Mouse (Mus musculus): ENCODE measurements around the gene Rnf214. TPM values are rescaled to one million over a fixed set of nuclear protein-coding genes. Genes with fewer than 3 reads are reported as not detected.

Rnf214 gene
- polyA plus RNA-seq, 1 experiment from 2014 or later, result 37.3 TPM

- WGBS, result 90% methylated on average over 3 of the region's 3 CpGs
These were observed 36.4 kb downstream of the Rnf214 start for GRCm38 (mm10) chr9:45870265-45870664.

GRCm38 (mm10) chr9:45869181-45869580 lies 37.5 kb downstream of the Rnf214 start:
- H3K4me2 ChIP-seq, result no peak overlapping the region
- WGBS, result 92% methylated on average over 3 of the region's 3 CpGs
- H3K4me3 ChIP-seq (ENCODE audit: low read depth, low read length), result no peak overlapping the region
- H3K4me1 ChIP-seq (replicated peaks; ENCODE audit: control insufficient read depth, insufficient read depth, low read length), result no peaks in the 10 kb centered on the region
- no peak overlapping the region for H3K27ac ChIP-seq (ENCODE audit: low read depth, low read length)
- H3K9me3 ChIP-seq (ENCODE audit: control insufficient read depth, low read length), result no peaks in the 10 kb centered on the region
- DNase-seq (ENCODE audit: low spot score) (no peak), ATAC-seq (replicated peaks; ENCODE audit: low FRiP score) (no peak)
- no peak overlapping the region for H3K9ac ChIP-seq (ENCODE audit: low read depth, low read length)
- H3K27me3 ChIP-seq (replicated peaks; ENCODE audit: control insufficient read depth, insufficient read depth, low read length), result no peaks in the 10 kb centered on the region
- peaks cover 40% of the 10 kb centered on the region for H3K36me3 ChIP-seq (ENCODE audit: control insufficient read depth, insufficient read depth, low read length)

More at GRCm38 (mm10) chr9:45870265-45870664, 36.4 kb downstream of the Rnf214 start:
- no peak overlapping the region for H3K4me3 ChIP-seq (ENCODE audit: low read depth, low read length)
- H3K27me3 ChIP-seq (replicated peaks; ENCODE audit: control insufficient read depth, insufficient read depth, low read length), result no peaks in the 10 kb centered on the region
- H3K36me3 ChIP-seq (ENCODE audit: control insufficient read depth, insufficient read depth, low read length), result peaks cover 37% of the 10 kb centered on the region
- H3K9me3 ChIP-seq (ENCODE audit: control insufficient read depth, low read length), result no peaks in the 10 kb centered on the region
- H3K9ac ChIP-seq (ENCODE audit: low read depth, low read length), result no peak overlapping the region
- DNase-seq (ENCODE audit: low spot score) (no peak), ATAC-seq (replicated peaks; ENCODE audit: low FRiP score) (no peak)
- no peak overlapping the region for H3K27ac ChIP-seq (ENCODE audit: low read depth, low read length)
- no peaks in the 10 kb centered on the region for H3K4me1 ChIP-seq (replicated peaks; ENCODE audit: control insufficient read depth, insufficient read depth, low read length)
- no peak overlapping the region for H3K4me2 ChIP-seq

GRCm38 (mm10) chr9:45861813-45862212 lies 44.9 kb downstream of the Rnf214 start:
- no peak overlapping the region for H3K4me2 ChIP-seq
- H3K27me3 ChIP-seq (replicated peaks; ENCODE audit: control insufficient read depth, insufficient read depth, low read length), result no peaks in the 10 kb centered on the region
- H3K9ac ChIP-seq (ENCODE audit: low read depth, low read length), result no peak overlapping the region
- ATAC-seq (replicated peaks; ENCODE audit: low FRiP score), result no peak
- H3K36me3 ChIP-seq (ENCODE audit: control insufficient read depth, insufficient read depth, low read length), result peaks cover 29% of the 10 kb centered on the region
- no peak overlapping the region for H3K4me3 ChIP-seq (ENCODE audit: low read depth, low read length)
- no peak for DNase-seq (ENCODE audit: low spot score)
- no peak overlapping the region for H3K27ac ChIP-seq (ENCODE audit: low read depth, low read length)
- no peaks in the 10 kb centered on the region for H3K4me1 ChIP-seq (replicated peaks; ENCODE audit: control insufficient read depth, insufficient read depth, low read length)
- 90% methylated on average over 7 of the region's 7 CpGs for WGBS
- no peaks in the 10 kb centered on the region for H3K9me3 ChIP-seq (ENCODE audit: control insufficient read depth, low read length)

GRCm38 (mm10) chr9:45859364-45859763 lies 47.3 kb downstream of the Rnf214 start:
- H3K9ac ChIP-seq (ENCODE audit: low read depth, low read length), result no peak overlapping the region
- WGBS, result 94% methylated on average over 10 of the region's 10 CpGs
- DNase-seq (ENCODE audit: low spot score) (no peak), ATAC-seq (replicated peaks; ENCODE audit: low FRiP score) (no peak)
- no peaks in the 10 kb centered on the region for H3K9me3 ChIP-seq (ENCODE audit: control insufficient read depth, low read length)
- no peaks in the 10 kb centered on the region for H3K4me1 ChIP-seq (replicated peaks; ENCODE audit: control insufficient read depth, insufficient read depth, low read length)
- no peak overlapping the region for H3K4me3 ChIP-seq (ENCODE audit: low read depth, low read length)
- no peak overlapping the region for H3K4me2 ChIP-seq
- no peak overlapping the region for H3K27ac ChIP-seq (ENCODE audit: low read depth, low read length)
- H3K27me3 ChIP-seq (replicated peaks; ENCODE audit: control insufficient read depth, insufficient read depth, low read length), result no peaks in the 10 kb centered on the region
- peaks cover 20% of the 10 kb centered on the region for H3K36me3 ChIP-seq (ENCODE audit: control insufficient read depth, insufficient read depth, low read length)

GRCm38 (mm10) chr9:45854136-45854535 lies 52.6 kb downstream of the Rnf214 start:
- Histone ChIP-seq H3K4me2 (no peak overlapping the region), H3K36me3 (ENCODE audit: control insufficient read depth, insufficient read depth, low read length) (peaks cover 6% of the 10 kb centered on the region; the same call in 1 of the 2 replicates), H3K27ac (ENCODE audit: low read depth, low read length) (no peak overlapping the region), H3K27me3 (replicated peaks; ENCODE audit: control insufficient read depth, insufficient read depth, low read length) (no peaks in the 10 kb centered on the region), H3K4me3 (ENCODE audit: low read depth, low read length) (no peak overlapping the region), H3K9me3 (ENCODE audit: control insufficient read depth, low read length) (no peaks in the 10 kb centered on the region), H3K9ac (ENCODE audit: low read depth, low read length) (no peak overlapping the region), H3K4me1 (replicated peaks; ENCODE audit: control insufficient read depth, insufficient read depth, low read length) (peaks cover 6% of the 10 kb centered on the region; the same call in 1 of the 2 replicates)
- no peak for ATAC-seq (replicated peaks; ENCODE audit: low FRiP score)
- DNase-seq (ENCODE audit: low spot score), result no peak
- 89% methylated on average over 1 of the region's 1 CpGs for WGBS

- H3K27me3 ChIP-seq (replicated peaks; ENCODE audit: control insufficient read depth, insufficient read depth, low read length), result no peaks in the 10 kb centered on the region
- ATAC-seq (replicated peaks; ENCODE audit: low FRiP score), result no peak
- peaks cover 1% of the 10 kb centered on the region; the same call in 1 of the 2 replicates for H3K36me3 ChIP-seq (ENCODE audit: control insufficient read depth, insufficient read depth, low read length)
These were observed 53.0 kb downstream of the Rnf214 start for GRCm38 (mm10) chr9:45853695-45854094.

GRCm38 (mm10) chr9:45851776-45852175 lies 54.9 kb downstream of the Rnf214 start:
- H3K9ac ChIP-seq (ENCODE audit: low read depth, low read length), result no peak overlapping the region
- H3K27ac ChIP-seq (ENCODE audit: low read depth, low read length), result no peak overlapping the region
- H3K4me3 ChIP-seq (ENCODE audit: low read depth, low read length), result no peak overlapping the region
- peaks cover 9% of the 10 kb centered on the region; the same call in 1 of the 2 replicates for H3K4me1 ChIP-seq (replicated peaks; ENCODE audit: control insufficient read depth, insufficient read depth, low read length)
- H3K9me3 ChIP-seq (ENCODE audit: control insufficient read depth, low read length), result no peaks in the 10 kb centered on the region
- no peaks in the 10 kb centered on the region for H3K36me3 ChIP-seq (ENCODE audit: control insufficient read depth, insufficient read depth, low read length)
- ATAC-seq (replicated peaks; ENCODE audit: low FRiP score) (no peak), DNase-seq (ENCODE audit: low spot score) (no peak)
- H3K4me2 ChIP-seq, result no peak overlapping the region; the same call in 1 of the 2 replicates
- no peaks in the 10 kb centered on the region for H3K27me3 ChIP-seq (replicated peaks; ENCODE audit: control insufficient read depth, insufficient read depth, low read length)
- 89% methylated on average over 2 of the region's 2 CpGs for WGBS

More at GRCm38 (mm10) chr9:45853695-45854094, 53.0 kb downstream of the Rnf214 start:
- H3K4me3 ChIP-seq (ENCODE audit: low read depth, low read length), result no peak overlapping the region
- no peaks in the 10 kb centered on the region for H3K9me3 ChIP-seq (ENCODE audit: control insufficient read depth, low read length)
- peaks cover 6% of the 10 kb centered on the region; the same call in 1 of the 2 replicates for H3K4me1 ChIP-seq (replicated peaks; ENCODE audit: control insufficient read depth, insufficient read depth, low read length)
- 90% methylated on average over 2 of the region's 2 CpGs for WGBS
- H3K9ac ChIP-seq (ENCODE audit: low read depth, low read length), result no peak overlapping the region
- no peak overlapping the region for H3K4me2 ChIP-seq
- DNase-seq (ENCODE audit: low spot score), result no peak
- H3K27ac ChIP-seq (ENCODE audit: low read depth, low read length), result no peak overlapping the region

- ATAC-seq (replicated peaks; ENCODE audit: low FRiP score), result no peak
These were observed 55.4 kb downstream of the Rnf214 start for GRCm38 (mm10) chr9:45851330-45851729.

GRCm38 (mm10) chr9:45850528-45851155 lies 56.1 kb downstream of the Rnf214 start:
- ATAC-seq (replicated peaks; ENCODE audit: low FRiP score) (no peak; the same call in 1 of the 2 replicates), DNase-seq (ENCODE audit: low spot score) (no peak)
- Histone ChIP-seq H3K36me3 (ENCODE audit: control insufficient read depth, insufficient read depth, low read length) (no peaks in the 10 kb centered on the region), H3K4me3 (ENCODE audit: low read depth, low read length) (0 out of 2 replicates have a peak overlapping the region, but pooled peaks have one; percentile 7), H3K4me1 (replicated peaks; ENCODE audit: control insufficient read depth, insufficient read depth, low read length) (peaks cover 11% of the 10 kb centered on the region; the same call in 1 of the 2 replicates), H3K4me2 (peak overlapping the region; percentile 42), H3K9ac (ENCODE audit: low read depth, low read length) (peak overlapping the region; percentile 30; the same call in 1 of the 2 replicates), H3K27me3 (replicated peaks; ENCODE audit: control insufficient read depth, insufficient read depth, low read length) (no peaks in the 10 kb centered on the region), H3K27ac (ENCODE audit: low read depth, low read length) (peak overlapping the region; percentile 67), H3K9me3 (ENCODE audit: control insufficient read depth, low read length) (no peaks in the 10 kb centered on the region)
- 74% methylated on average over 8 of the region's 8 CpGs for WGBS

More at GRCm38 (mm10) chr9:45851330-45851729, 55.4 kb downstream of the Rnf214 start:
- Histone ChIP-seq H3K4me2 (peak overlapping the region; percentile 42), H3K4me1 (replicated peaks; ENCODE audit: control insufficient read depth, insufficient read depth, low read length) (peaks cover 11% of the 10 kb centered on the region; the same call in 1 of the 2 replicates), H3K9me3 (ENCODE audit: control insufficient read depth, low read length) (no peaks in the 10 kb centered on the region), H3K27me3 (replicated peaks; ENCODE audit: control insufficient read depth, insufficient read depth, low read length) (no peaks in the 10 kb centered on the region), H3K4me3 (ENCODE audit: low read depth, low read length) (no peak overlapping the region), H3K36me3 (ENCODE audit: control insufficient read depth, insufficient read depth, low read length) (no peaks in the 10 kb centered on the region), H3K27ac (ENCODE audit: low read depth, low read length) (peak overlapping the region; percentile 67), H3K9ac (ENCODE audit: low read depth, low read length) (no peak overlapping the region)
- 48% methylated on average over 5 of the region's 5 CpGs for WGBS
- no peak for DNase-seq (ENCODE audit: low spot score)
